Mouse (Mus musculus): ENCODE measurements around the gene Acadsb.
"Not testable (repeated sequence)": the region's sequence is repeated elsewhere in the genome, so short reads cannot be mapped to it uniquely, and the experiment has no call there.

The Acadsb gene

GRCm38 (mm10) chr7:131410416-131411058 is at the start of gene Acadsb, which contains the start of gene Ikzf5:
Gene Acadsb, plus strand, starts transcription at chr7:131410601.
Gene Ikzf5, minus strand, starts transcription at chr7:131410521.
- DNase-seq (ENCODE audit: low spot score) = peak; percentile 97

GRCm38 (mm10) chr7:131362269-131362614 is 48.2 kb upstream of the Acadsb start:
- DNase-seq (ENCODE audit: low spot score) = no peak

GRCm38 (mm10) chr7:131362615-131363300 is 47.6 kb upstream of the Acadsb start, which contains the start of gene 2310057M21Rik:
Gene 2310057M21Rik, minus strand, starts transcription at chr7:131362759.
- peak; percentile 91 for DNase-seq (ENCODE audit: low spot score)

- no peak for DNase-seq (ENCODE audit: low spot score)
These were observed 46.3 kb upstream of the Acadsb start for GRCm38 (mm10) chr7:131364131-131364530.

- peak; percentile 83 for DNase-seq (ENCODE audit: low spot score)
These were observed 39.5 kb upstream of the Acadsb start, which contains the start of gene Pstk for GRCm38 (mm10) chr7:131370648-131371469. Gene Pstk, plus strand, starts transcription at chr7:131371141.

GRCm38 (mm10) chr7:131371470-131371860 is 38.9 kb upstream of the Acadsb start:
- DNase-seq (ENCODE audit: low spot score) = no peak

GRCm38 (mm10) chr7:131371880-131372651 is 38.3 kb upstream of the Acadsb start:
- DNase-seq (ENCODE audit: low spot score) = no peak

- not testable (repeated sequence) for DNase-seq (ENCODE audit: low spot score)
These were observed 18.6 kb upstream of the Acadsb start for GRCm38 (mm10) chr7:131391761-131392160.

GRCm38 (mm10) chr7:131409321-131409987 is 947 bp upstream of the Acadsb start:
- DNase-seq (ENCODE audit: low spot score) = no peak

GRCm38 (mm10) chr7:131409988-131410385 is 414 bp upstream of the Acadsb start:
- peak; percentile 21 for DNase-seq (ENCODE audit: low spot score)

GRCm38 (mm10) chr7:131411221-131411940 is 980 bp downstream of the Acadsb start:
- no peak for DNase-seq (ENCODE audit: low spot score)

GRCm38 (mm10) chr7:131411941-131412270 is 1.5 kb downstream of the Acadsb start:
- DNase-seq (ENCODE audit: low spot score) = no peak

- DNase-seq (ENCODE audit: low spot score) = not testable (repeated sequence)
These were observed 6.3 kb downstream of the Acadsb start for GRCm38 (mm10) chr7:131416742-131417141.

GRCm38 (mm10) chr7:131417605-131418004 is 7.2 kb downstream of the Acadsb start:
- no peak for DNase-seq (ENCODE audit: low spot score)

GRCm38 (mm10) chr7:131424912-131425311 is 14.5 kb downstream of the Acadsb start:
- DNase-seq (ENCODE audit: low spot score) = no peak

GRCm38 (mm10) chr7:131427331-131427730 is 16.9 kb downstream of the Acadsb start:
- DNase-seq (ENCODE audit: low spot score) = no peak

- no peak for DNase-seq (ENCODE audit: low spot score)
These were observed 21.8 kb downstream of the Acadsb start for GRCm38 (mm10) chr7:131432244-131432643.

GRCm38 (mm10) chr7:131434276-131434675 is 23.9 kb downstream of the Acadsb start:
- DNase-seq (ENCODE audit: low spot score) = no peak

GRCm38 (mm10) chr7:131437051-131437450 is 26.6 kb downstream of the Acadsb start:
- DNase-seq (ENCODE audit: low spot score) = no peak

GRCm38 (mm10) chr7:131456714-131457113 is 46.3 kb downstream of the Acadsb start:
- DNase-seq (ENCODE audit: low spot score) = no peak

- no peak for DNase-seq (ENCODE audit: low spot score)
These were observed 54.8 kb downstream of the Acadsb start for GRCm38 (mm10) chr7:131465117-131465601.
